Mouse (Mus musculus) inflammation-experienced regulatory T-cells (primary cell): ENCODE measurements around the gene 1810009J06Rik. TPM values are rescaled to one million over a fixed set of nuclear protein-coding genes. Genes with fewer than 3 reads are reported as not detected.

ENCODE experiments used
- polyA plus RNA-seq, 2 experiments: library from polyadenylated mRNA; unstranded; fragments of 100-300 nt; shearing (Covaris generic); gene quantifications; one replicate each; pipeline ENCODE4 v1.2.1; 2017

Gene 1810009J06Rik
- under 1 TPM in 1 of 2 experiments, not detected in 1; 0.33 TPM for polyA plus RNA-seq

GRCm38 (mm10) chr6:40964454-40964853 is at the start of gene 1810009J06Rik:
1810009J06Rik (plus strand) TSS chr6:40964754.

DNA sequence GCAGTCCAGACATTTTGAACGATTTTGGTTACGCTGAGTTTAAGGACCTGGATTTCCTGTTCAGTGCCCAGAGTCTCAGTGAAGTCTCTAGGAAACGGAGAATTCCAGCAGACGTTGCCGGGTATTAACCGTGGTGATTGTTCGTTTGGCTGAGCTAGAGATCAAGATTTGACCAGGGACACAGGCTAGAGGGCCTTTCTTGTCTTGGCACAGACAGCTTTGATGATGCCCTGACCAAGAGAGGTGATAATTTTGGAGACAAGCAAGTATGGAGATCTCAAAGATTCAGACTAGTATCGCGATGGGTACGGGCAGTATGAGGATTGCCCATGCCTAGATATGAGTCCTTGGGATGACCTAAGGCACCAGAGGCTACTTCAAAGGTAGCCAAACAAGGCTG is 24.1 kb upstream of the 1810009J06Rik start, which contains the start of gene 1700074P13Rik:
TSS of gene 1700074P13Rik (minus strand) at position 101 of the 400 bp plus-strand sequence.

GRCm38 (mm10) chr6:40951770-40952169 is 12.8 kb upstream of the 1810009J06Rik start, which contains the start of gene Gm4744:
Gm4744 (minus strand) TSS chr6:40951870.

DNA sequence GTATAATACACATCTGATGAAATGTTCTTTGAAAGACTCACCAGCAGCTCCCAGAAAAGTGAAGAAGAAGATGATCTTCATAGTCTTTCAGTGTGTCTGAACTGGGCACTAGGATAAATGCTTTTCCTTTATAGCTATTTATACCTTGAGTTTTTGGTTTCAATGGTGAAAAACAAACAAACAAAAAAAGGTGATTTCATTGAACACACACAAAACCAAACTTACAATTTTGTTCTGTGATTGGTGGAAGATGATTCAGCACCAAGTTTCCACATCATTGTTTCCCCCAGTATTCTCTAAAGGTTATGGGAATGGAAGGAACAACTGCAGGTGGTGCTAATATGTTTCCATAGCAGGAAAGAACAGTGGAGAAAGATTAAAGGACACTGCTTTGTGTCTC is 34.8 kb downstream of the 1810009J06Rik start, which contains the start of gene Gm2663:
TSS of gene Gm2663 (minus strand) at position 101 of the 400 bp plus-strand sequence.

Other genes with a start within 250 kb of the 1810009J06Rik start
- gene Moxd2, start 77.3 kb upstream of the 1810009J06Rik start, polyA plus RNA-seq = under 1 TPM in 1 of 2 experiments, not detected in 1; 0.11 TPM
- not detected for gene Prss58, start 64.4 kb upstream of the 1810009J06Rik start, polyA plus RNA-seq
- 1 to 10 TPM in 1 of 2 experiments, under 1 TPM in 1; 0.19 to 2.1 TPM for gene 1700074P13Rik, start 24.2 kb upstream of the 1810009J06Rik start, polyA plus RNA-seq
- gene Gm4744, start 12.9 kb upstream of the 1810009J06Rik start, polyA plus RNA-seq = not detected
- 1 to 10 TPM in 1 of 2 experiments, not detected in 1; 3.3 TPM for gene Gm2663, start 34.7 kb downstream of the 1810009J06Rik start, polyA plus RNA-seq
- under 1 TPM; 0.14 to 0.26 TPM for gene 2210010C04Rik, start 70.8 kb downstream of the 1810009J06Rik start, polyA plus RNA-seq